In the genomic region with DNA sequence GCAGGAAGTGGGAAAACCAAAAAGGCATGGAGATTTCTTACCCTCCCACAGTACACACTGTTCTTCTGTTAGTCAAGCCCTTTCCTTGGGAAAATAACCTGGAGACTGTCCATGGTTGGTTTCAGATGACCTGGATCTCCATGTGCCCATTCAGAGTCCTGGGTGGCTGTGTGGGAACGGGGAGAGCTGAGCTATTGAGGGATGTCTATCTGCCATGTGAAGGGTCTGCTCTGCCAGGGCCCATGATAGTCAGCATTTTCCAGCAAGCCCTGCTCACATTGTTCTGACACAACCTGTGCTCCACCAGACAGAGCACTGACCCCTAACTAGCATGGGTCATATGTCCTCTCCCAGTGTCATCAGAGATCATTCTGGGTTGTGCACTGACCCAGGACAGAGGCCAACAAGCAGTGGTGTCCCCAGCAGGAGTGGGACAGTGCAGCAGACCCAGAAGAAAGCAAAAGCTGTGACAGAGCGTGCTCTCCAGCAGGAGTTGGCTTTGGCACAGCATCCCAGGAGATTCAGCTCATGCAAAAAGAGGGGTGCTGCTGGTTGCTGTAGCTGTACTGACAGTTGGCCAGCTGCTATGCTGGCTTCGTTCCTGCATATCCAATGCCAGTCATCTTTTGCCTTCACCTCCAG, we compare ENCODE assay signal across 9 mouse cellular contexts. TPM values are rescaled to one million over a fixed set of nuclear protein-coding genes. Genes with fewer than 3 reads are reported as not detected.
DNase-seq lines count a peak whose midpoint lies in the region; ATAC-seq and TF ChIP-seq lines count a peak whose summit lies in the region.
"Had no signal": no experiment of that assay in that cellular context is flagged by ENCODE, and none has a peak within 500 bp of the region (broad histone marks: within the 10 kb centered on the region; RNA-seq: fewer than 3 reads in every experiment).

No protein-coding gene starts in this region.

- H3K9ac ChIP-seq in neural tube, embryonic 15.5 days (replicated peaks), result no peak overlapping the region
- H3K9ac ChIP-seq in forebrain, postnatal 0 days, result no peak overlapping the region

- H3K4me1 ChIP-seq in cortical plate, adult 2 months (ENCODE audit: control insufficient read depth, insufficient read depth, low read length), result no peaks in the 10 kb centered on the region; the same call in 1 of the 2 replicates
- H3K4me1 ChIP-seq in neural tube, embryonic 15.5 days, result no peaks in the 10 kb centered on the region
- no peaks in the 10 kb centered on the region for H3K4me1 ChIP-seq in forebrain, postnatal 0 days (ENCODE audit: insufficient read depth)

- H3K4me2 ChIP-seq in neural tube, embryonic 15.5 days, result no peak overlapping the region
- H3K4me2 ChIP-seq in forebrain, postnatal 0 days (ENCODE audit: low read depth), result no peak overlapping the region

- H3K9me3 ChIP-seq in neural tube, embryonic 15.5 days (replicated peaks), result no peaks in the 10 kb centered on the region
- no peaks in the 10 kb centered on the region for H3K9me3 ChIP-seq in forebrain, postnatal 0 days (ENCODE audit: low read length)

- peak; percentile 65 for DNase-seq in gastrocnemius, adult 2 months
- DNase-seq in gastrocnemius, postnatal 4 days (ENCODE audit: low spot score in 2 of 2), result no peak
- peak; percentile 5 to 32 for DNase-seq in layer of hippocampus, adult 18-20 months (ENCODE audit: low spot score in 2 of 2)
- DNase-seq in layer of hippocampus, adult 8-10 months (ENCODE audit: low spot score in 2 of 2), result no peak
- DNase-seq in cerebellum, adult 11-12 months, result peak; percentile 57
- no peak for DNase-seq in forebrain, postnatal 0 days
- DNase-seq: lung, postnatal 36 days had no signal

- H3K4me3 ChIP-seq in gastrocnemius, adult 2 months, result no peak overlapping the region
- H3K4me3 ChIP-seq in cortical plate, adult 2 months (ENCODE audit: insufficient read depth, low read length), result no peak overlapping the region
- H3K4me3 ChIP-seq in neural tube, embryonic 15.5 days (replicated peaks), result no peak overlapping the region
- no peak overlapping the region for H3K4me3 ChIP-seq in forebrain, postnatal 0 days (ENCODE audit: low read depth, low read length)

- TF ChIP-seq POLR2A in cortical plate, adult 2 months (IDR thresholded peaks at IDR 0.05; ENCODE audit: extremely low read depth, insufficient read depth, low read length), result no peak

- intact Hi-C loops in gastrocnemius, adult 2 months (cut with DNase I), result no loop called here

- WGBS in neural tube, embryonic 15.5 days, result 79% methylated on average over 3 of the region's 3 CpGs
- 75% methylated on average over 3 of the region's 3 CpGs for WGBS in forebrain, postnatal 0 days

- no peaks in the 10 kb centered on the region for H3K36me3 ChIP-seq in neural tube, embryonic 15.5 days
- no peaks in the 10 kb centered on the region for H3K36me3 ChIP-seq in forebrain, postnatal 0 days (ENCODE audit: insufficient read depth)

- no peak for ATAC-seq in neural tube, embryonic 15.5 days (ENCODE audit: low FRiP score)
- no peak for ATAC-seq in forebrain, postnatal 0 days

- H3K27me3 ChIP-seq in neural tube, embryonic 15.5 days (replicated peaks), result no peaks in the 10 kb centered on the region
- no peaks in the 10 kb centered on the region for H3K27me3 ChIP-seq in forebrain, postnatal 0 days (ENCODE audit: insufficient read depth, low read length)

- TF ChIP-seq CTCF in gastrocnemius, adult 2 months (IDR thresholded peaks at IDR 0.05), result no peak
- no peak for TF ChIP-seq CTCF in cortical plate, adult 2 months (IDR thresholded peaks at IDR 0.05; ENCODE audit: extremely low read depth, insufficient read depth, low read length)
- no peak for TF ChIP-seq CTCF in forebrain, postnatal 0 days (IDR thresholded peaks at IDR 0.05; ENCODE audit: low read depth)

- peak overlapping the region; percentile 64 for H3K27ac ChIP-seq in gastrocnemius, adult 2 months
- peak overlapping the region; percentile 21; the same call in 1 of the 2 replicates for H3K27ac ChIP-seq in cortical plate, adult 2 months (ENCODE audit: insufficient read depth, low read length)
- H3K27ac ChIP-seq in neural tube, embryonic 15.5 days (replicated peaks), result no peak overlapping the region
- H3K27ac ChIP-seq in forebrain, postnatal 0 days (ENCODE audit: low read depth, low read length), result no peak overlapping the region

RNA-seq across cellular contexts. Expression of gene Plekhg1, which starts 24.7 kb away (rescaled TPM):
- 1 to 10 TPM; 2.7 to 4.9 TPM for total RNA-seq in gastrocnemius, adult 2 months (2021)
- total RNA-seq in gastrocnemius, postnatal 4 days (2021), result 10 to 100 TPM; 19.6 to 20.2 TPM
- total RNA-seq in layer of hippocampus, adult 18-20 months (2021), result 10 to 100 TPM; 12.1 to 15.7 TPM
- total RNA-seq in layer of hippocampus, adult 8-10 months (2022), result 10 to 100 TPM; 11.8 to 16.1 (median 14.9) TPM
- polyA plus RNA-seq in cortical plate, adult 2 months (2012; rRNA removed), result 7.1 and 7.3 TPM in 2 replicates
- 6.5 and 7.4 TPM in 2 replicates for polyA plus RNA-seq in neural tube, embryonic 15.5 days (2015; fragmentation: Nextera tagmentation; extraction: Ambion mirVana)
- total RNA-seq in forebrain, postnatal 0 days (2014; rRNA removed), result 6.3 and 10.7 TPM in 2 replicates
- polyA plus RNA-seq in forebrain, postnatal 0 days (2015; fragmentation: Nextera tagmentation; extraction: Ambion mirVana), result 2.0 and 4.3 TPM in 2 replicates

Comparison
In these comparisons a context has a peak if more than half of its experiments do, and no peak if none do; other contexts are left out.
1. DNase-seq: peak in gastrocnemius, adult 2 months (single experiment), layer of hippocampus, adult 18-20 months (2 of 2) and cerebellum, adult 11-12 months (single experiment); none in gastrocnemius, postnatal 4 days (0 of 2), layer of hippocampus, adult 8-10 months (0 of 2) and forebrain, postnatal 0 days (single experiment).
2. H3K27ac ChIP-seq: peak in gastrocnemius, adult 2 months (single experiment) and cortical plate, adult 2 months (single experiment); none in neural tube, embryonic 15.5 days (single experiment) and forebrain, postnatal 0 days (single experiment).